Mouse (Mus musculus): ENCODE results near the gene Ctss.

- TF ChIP-seq CTCF (IDR thresholded peaks at IDR 0.05; ENCODE audit: low read depth, low read length), result no peak
- TF ChIP-seq POLR2AphosphoS5 (IDR thresholded peaks at IDR 0.05; ENCODE audit: insufficient replicate concordance, low read depth, low read length), result no peak
- TF ChIP-seq GATA1 (IDR thresholded peaks at IDR 0.05; ENCODE audit: borderline replicate concordance, low read length), result no peak
- no peak for TF ChIP-seq TAL1 (conservative IDR thresholded peaks at IDR 0.05; ENCODE audit: low read depth, low read length)
Measured at GRCm38 (mm10) chr3:95524673-95525072, 1.9 kb upstream of the Ctss start.
